Mouse (Mus musculus) neural tube, embryonic 12.5 days (tissue): Measurements from ENCODE around the gene Socs1. TPM values are rescaled to one million over a fixed set of nuclear protein-coding genes. Genes with fewer than 3 reads are reported as not detected.

Experiments
- ATAC-seq: fragments of 200-750 bp; cut with Nextera tagmentation; 2 replicates; pipeline ENCODE4 v1.8.0; 2017; ENCODE audit warnings: low read depth, mild to moderate bottlenecking, moderate TSS enrichment, moderate library complexity; ENCODE audit not compliant: low FRiP score
- H3K27ac ChIP-seq: fragments of 300-500 bp; sonication (generic); 2 replicates; pipeline ENCODE4 v1.5.1; 2016
- H3K27me3 ChIP-seq: fragments of 300-500 bp; sonication (generic); replicated peaks from 2 replicates; pipeline ENCODE4 v1.6.1; 2016; ENCODE audit warnings: mild to moderate bottlenecking
- H3K36me3 ChIP-seq: fragments of 300-500 bp; sonication (generic); 2 replicates; pipeline ENCODE4 v1.6.1; 2016; ENCODE audit warnings: mild to moderate bottlenecking
- H3K4me1 ChIP-seq: fragments of 300-500 bp; sonication (generic); 2 replicates; pipeline ENCODE4 v1.6.1; 2016
- H3K4me2 ChIP-seq: fragments of 300-500 bp; sonication (generic); replicated peaks from 2 replicates; pipeline ENCODE4 v1.6.1; 2016; ENCODE audit warnings: mild to moderate bottlenecking
- H3K4me3 ChIP-seq: fragments of 300-500 bp; sonication (generic); 2 replicates; pipeline ENCODE4 v1.5.1; 2016
- H3K9ac ChIP-seq: fragments of 300-500 bp; sonication (generic); 2 replicates; pipeline ENCODE4 v1.6.1; 2016; ENCODE audit warnings: mild to moderate bottlenecking
- H3K9me3 ChIP-seq: fragments of 300-500 bp; sonication (generic); 2 replicates; pipeline ENCODE4 v1.6.1; 2016; ENCODE audit warnings: mild to moderate bottlenecking
- WGBS: fragments of 180-500 bp; shearing (Covaris S2); methylation state at CpG from one replicate; pipeline ENCODE4 v1.1.7; 2016; 5-methylcytosine and 5-hydroxymethylcytosine counted together
- polyA plus RNA-seq: library from polyadenylated mRNA; unstranded; fragments of >200 nt; fragmentation: Nextera tagmentation; extraction: Ambion mirVana; gene quantifications from 2 replicates; pipeline ENCODE4 v1.2.1, GENCODE M21; 2016

Gene Socs1
- polyA plus RNA-seq, 1 experiment from 2014 or later: 3.6 TPM

DNA sequence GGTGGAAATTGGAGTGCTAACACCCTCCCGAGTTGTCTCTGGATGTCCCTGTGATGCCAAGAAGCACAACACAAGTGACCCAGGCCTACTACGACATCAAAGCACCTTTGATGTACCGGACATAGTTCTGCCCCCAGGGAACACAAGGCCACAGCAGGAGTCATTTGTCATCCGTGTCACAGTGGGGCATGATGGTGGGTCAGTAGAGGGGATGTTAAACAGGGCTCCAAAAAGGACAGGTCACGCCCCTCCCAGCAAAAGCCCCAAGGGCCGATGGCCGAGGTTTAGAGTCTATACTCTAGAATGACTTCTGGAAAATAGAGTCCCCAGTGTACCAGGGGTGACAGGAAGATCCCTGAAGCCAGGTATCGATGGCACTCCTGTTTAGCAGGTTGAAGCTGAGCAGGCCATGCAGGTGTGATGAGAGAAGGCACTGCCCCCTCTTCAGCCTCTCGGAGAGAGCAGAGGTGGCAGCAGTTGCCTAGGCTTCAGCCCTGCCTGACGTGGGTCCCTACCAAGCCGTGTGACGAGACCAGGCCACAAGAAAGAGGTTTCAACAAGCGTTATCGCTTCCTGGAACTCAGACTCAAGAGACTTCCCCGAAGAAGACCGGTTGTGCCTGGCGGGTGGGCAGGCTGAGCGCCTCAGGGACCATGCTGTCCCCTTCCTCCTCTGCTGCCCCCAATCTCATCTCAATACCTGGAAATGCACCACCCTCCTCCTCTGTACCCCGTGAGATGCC, 13.4 kb downstream of the Socs1 start:
- Histone ChIP-seq H3K9ac (no peak overlapping the region), H3K27me3 (no peaks in the 10 kb centered on the region; the same call in 1 of the 2 replicates), H3K4me3 (no peak overlapping the region), H3K27ac (no peak overlapping the region), H3K9me3 (no peaks in the 10 kb centered on the region), H3K36me3 (no peaks in the 10 kb centered on the region), H3K4me2 (no peak overlapping the region), H3K4me1 (no peaks in the 10 kb centered on the region)
- WGBS: 39% methylated on average over 19 of the region's 19 CpGs
- no peak for ATAC-seq

DNA sequence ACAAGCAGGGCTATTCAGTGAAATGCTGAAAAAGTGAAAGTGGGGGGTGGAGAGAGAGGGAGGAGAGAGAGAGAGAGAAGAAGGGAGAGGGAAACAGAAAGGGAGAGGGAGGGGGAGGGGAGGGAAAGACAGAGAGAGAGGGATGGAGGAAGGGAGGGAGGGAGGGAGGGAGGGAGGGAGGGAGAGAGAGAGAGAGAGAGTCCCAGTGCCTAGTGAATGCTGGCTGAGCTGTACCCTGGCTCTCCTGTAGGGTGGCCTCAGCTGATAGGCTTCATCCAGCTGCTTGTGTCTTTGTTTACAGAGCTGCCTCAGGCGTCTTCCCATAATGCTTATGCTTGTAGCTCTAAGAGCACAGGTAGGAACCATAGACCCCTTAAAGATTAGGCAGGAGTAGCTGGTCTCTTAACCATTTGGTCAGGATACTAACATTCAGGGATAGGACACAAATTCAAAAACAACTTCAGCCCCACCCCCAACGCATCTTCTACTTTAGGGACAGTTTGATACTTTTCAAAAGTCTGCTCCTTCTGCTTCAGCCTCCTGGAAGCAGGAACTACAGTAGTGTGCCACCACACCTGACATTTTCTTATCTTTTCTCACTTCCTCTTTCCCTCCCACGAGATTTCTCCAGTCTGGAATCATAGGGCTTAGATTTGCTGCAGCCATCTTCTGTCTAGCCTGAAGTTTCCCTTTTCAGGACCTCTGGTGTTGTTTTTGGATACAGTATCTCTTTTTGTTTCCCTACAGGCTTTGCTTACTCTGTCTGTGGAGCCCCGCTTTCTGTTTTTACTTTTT, 14.6 kb downstream of the Socs1 start:
- no peak overlapping the region for H3K4me2 ChIP-seq
- H3K36me3 ChIP-seq: no peaks in the 10 kb centered on the region
- no peak overlapping the region for H3K27ac ChIP-seq
- H3K9ac ChIP-seq: no peak overlapping the region
- 55% methylated on average over 4 of the region's 4 CpGs for WGBS
- H3K9me3 ChIP-seq: no peaks in the 10 kb centered on the region
- no peaks in the 10 kb centered on the region for H3K4me1 ChIP-seq
- H3K27me3 ChIP-seq: no peaks in the 10 kb centered on the region; the same call in 1 of the 2 replicates
- no peak overlapping the region for H3K4me3 ChIP-seq
- ATAC-seq: no peak

DNA sequence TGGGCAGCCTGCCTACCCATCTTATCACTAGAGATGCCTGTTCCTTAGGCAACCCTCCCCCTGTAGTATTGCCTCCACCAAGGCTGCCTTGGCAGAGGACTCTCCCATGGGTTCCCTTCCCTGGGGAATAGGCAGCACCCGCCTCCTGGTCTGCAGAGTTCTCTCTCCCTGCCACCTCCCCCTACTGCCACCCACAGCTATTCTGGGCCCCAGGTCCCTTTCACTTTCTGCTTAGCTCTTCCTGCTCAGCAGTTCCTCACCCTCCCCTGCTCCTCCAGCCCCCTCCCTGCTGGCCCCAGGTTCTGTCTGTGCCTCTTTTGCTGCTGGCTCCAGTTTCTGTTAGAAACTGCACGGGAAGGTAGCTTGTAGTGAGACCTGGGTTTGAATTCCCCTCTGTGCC, 15.7 kb downstream of the Socs1 start:
- no peak overlapping the region for H3K9ac ChIP-seq
- H3K4me3 ChIP-seq: no peak overlapping the region
- 51% methylated on average over 2 of the region's 2 CpGs for WGBS
- no peaks in the 10 kb centered on the region for H3K36me3 ChIP-seq
- H3K27me3 ChIP-seq: no peaks in the 10 kb centered on the region; the same call in 1 of the 2 replicates
- no peak overlapping the region for H3K4me2 ChIP-seq
- no peaks in the 10 kb centered on the region for H3K4me1 ChIP-seq
- ATAC-seq: no peak
- no peaks in the 10 kb centered on the region for H3K9me3 ChIP-seq
- no peak overlapping the region for H3K27ac ChIP-seq

DNA sequence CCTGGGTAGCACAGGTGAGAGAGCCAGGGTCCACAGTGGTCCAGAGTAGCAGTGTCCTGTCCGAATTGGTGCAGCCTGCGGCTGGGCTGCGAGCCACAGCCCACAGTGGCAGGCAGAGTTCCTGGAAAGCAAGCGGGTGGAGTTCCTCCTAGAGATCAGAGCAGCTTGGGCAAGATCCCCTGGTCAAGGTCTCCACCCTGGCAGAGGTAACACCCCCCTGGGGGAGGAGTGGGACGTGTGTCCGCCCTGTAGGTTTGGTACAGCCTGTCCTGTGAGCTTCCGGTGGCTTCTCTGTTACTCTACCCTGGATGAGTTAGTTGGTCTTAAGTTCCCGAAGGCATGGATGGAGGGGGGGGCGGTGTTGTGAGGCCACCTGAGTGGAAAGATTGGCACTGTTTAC, 16.5 kb downstream of the Socs1 start:
- Histone ChIP-seq H3K36me3 (no peaks in the 10 kb centered on the region), H3K4me1 (no peaks in the 10 kb centered on the region), H3K9me3 (no peaks in the 10 kb centered on the region), H3K4me3 (no peak overlapping the region), H3K4me2 (no peak overlapping the region), H3K27me3 (no peaks in the 10 kb centered on the region; the same call in 1 of the 2 replicates), H3K27ac (no peak overlapping the region), H3K9ac (no peak overlapping the region)
- no peak for ATAC-seq
- WGBS: 63% methylated on average over 9 of the region's 9 CpGs

DNA sequence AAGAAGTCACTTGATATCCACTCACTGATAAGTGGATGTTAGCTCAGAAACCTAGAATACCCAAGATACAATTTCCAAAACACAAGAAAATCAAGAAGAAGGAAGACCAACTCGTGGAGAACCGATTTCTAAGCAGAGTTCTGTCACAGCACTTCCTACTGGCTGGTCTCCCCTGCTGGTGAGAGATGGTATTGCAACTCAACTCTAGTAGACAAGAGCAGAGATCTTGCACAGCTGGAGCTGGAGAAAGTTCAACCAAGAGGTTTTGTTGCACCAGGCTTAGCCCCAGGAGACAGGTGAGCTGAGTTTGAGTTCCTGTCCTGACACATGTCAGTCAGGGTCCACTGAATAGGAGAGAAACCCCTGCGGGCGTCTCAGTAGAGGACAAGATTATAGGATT, 18.2 kb downstream of the Socs1 start:
- no peaks in the 10 kb centered on the region; the same call in 1 of the 2 replicates for H3K27me3 ChIP-seq
- H3K9ac ChIP-seq: no peak overlapping the region
- H3K9me3 ChIP-seq: no peaks in the 10 kb centered on the region
- ATAC-seq: no peak
- no peak overlapping the region for H3K27ac ChIP-seq
- 56% methylated on average over 4 of the region's 4 CpGs for WGBS
- H3K4me1 ChIP-seq: no peaks in the 10 kb centered on the region
- H3K4me3 ChIP-seq: no peak overlapping the region
- H3K36me3 ChIP-seq: no peaks in the 10 kb centered on the region
- no peak overlapping the region for H3K4me2 ChIP-seq

DNA sequence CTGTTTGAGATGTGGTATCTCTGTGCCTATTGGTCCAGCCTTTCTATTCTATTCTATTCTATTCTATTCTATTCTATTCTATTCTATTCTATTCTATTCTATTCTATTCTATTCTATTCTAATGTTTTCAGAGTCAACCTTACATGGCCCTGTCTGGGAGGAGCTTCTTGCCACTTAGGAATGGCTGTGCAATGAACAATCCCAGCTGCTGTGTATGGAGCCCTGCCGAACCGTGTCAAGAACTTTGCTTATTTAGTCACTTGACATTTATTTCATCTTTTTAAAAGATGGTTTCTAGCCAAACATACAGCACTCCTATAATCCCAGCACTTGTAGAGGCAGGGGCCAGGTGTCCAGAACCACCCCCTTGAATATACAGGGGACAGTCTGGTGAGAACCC, 21.0 kb downstream of the Socs1 start:
- Histone ChIP-seq H3K9me3 (no peaks in the 10 kb centered on the region), H3K27me3 (no peaks in the 10 kb centered on the region; the same call in 1 of the 2 replicates), H3K4me1 (peaks cover 5% of the 10 kb centered on the region; the same call in 1 of the 2 replicates), H3K36me3 (no peaks in the 10 kb centered on the region), H3K4me2 (no peak overlapping the region), H3K4me3 (no peak overlapping the region), H3K27ac (no peak overlapping the region), H3K9ac (no peak overlapping the region)
- 70% methylated on average over 2 of the region's 2 CpGs for WGBS
- no peak for ATAC-seq

DNA sequence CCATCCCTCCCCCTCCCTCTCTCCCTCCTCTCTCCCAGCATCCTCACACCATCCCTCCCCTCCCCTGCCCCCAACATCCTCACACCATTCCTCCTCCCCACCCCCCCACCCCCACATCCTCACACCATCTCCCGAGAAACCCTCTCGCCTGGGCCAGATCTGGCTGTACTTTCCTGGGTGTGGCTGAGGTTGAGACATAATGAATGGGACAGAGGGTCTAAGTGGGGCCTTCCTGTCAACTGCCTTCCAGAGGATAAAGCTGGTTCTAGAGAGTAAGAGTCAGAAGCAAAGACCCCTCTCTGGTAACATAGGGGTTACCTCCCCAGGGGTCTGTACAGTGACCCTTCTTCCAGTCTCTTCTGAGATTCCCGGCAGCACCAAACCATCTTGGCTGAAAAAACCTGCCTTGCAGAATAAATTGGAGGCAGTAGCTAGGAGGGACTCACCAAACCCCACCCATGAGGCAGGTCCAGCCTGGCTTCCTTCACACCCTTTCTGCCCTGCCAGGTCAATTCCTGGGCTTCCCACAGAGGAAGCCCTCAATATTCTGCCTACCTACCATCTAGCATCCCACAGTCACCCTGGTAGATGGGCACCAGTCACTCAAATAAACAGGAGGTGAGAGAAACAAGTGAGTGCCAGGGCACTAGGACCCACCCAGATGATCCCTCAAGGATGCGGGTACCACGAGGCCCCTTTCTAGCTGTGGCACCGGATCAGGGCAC, 21.6 kb downstream of the Socs1 start:
- Histone ChIP-seq H3K4me3 (no peak overlapping the region), H3K4me2 (no peak overlapping the region), H3K9ac (no peak overlapping the region), H3K27ac (no peak overlapping the region), H3K9me3 (no peaks in the 10 kb centered on the region), H3K36me3 (no peaks in the 10 kb centered on the region), H3K27me3 (no peaks in the 10 kb centered on the region; the same call in 1 of the 2 replicates), H3K4me1 (peaks cover 5% of the 10 kb centered on the region; the same call in 1 of the 2 replicates)
- 68% methylated on average over 6 of the region's 6 CpGs for WGBS
- ATAC-seq: no peak

DNA sequence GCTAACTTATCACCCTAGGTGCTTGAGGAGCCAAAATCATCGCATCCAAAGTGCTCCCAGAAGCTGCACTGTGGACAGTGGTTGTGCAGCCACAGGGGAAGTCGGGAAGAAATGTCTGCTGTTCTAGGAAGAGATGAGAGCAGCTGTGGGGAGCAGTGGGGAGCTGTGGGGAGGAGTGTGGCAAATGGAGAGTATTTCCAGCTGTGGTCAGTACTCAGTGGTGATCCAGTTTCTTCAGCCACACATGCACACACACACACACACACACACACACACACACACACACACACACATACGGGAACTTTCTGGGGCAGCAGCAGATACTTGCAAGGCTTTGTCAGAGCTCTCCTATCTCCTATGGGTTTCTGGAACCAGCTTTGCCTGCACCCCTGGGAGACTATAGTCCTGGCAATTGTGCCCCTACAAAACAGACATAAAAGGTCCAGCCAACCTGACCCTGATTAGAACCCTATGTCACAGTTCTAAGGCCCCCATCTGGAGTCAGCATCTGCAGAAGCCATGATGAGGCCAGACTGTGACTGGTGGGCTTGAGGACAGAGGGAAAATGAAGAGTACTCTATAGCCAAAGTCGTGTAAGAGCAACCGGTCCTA, 22.7 kb downstream of the Socs1 start:
- Histone ChIP-seq H3K27me3 (no peaks in the 10 kb centered on the region), H3K9ac (no peak overlapping the region), H3K36me3 (no peaks in the 10 kb centered on the region), H3K27ac (no peak overlapping the region), H3K4me2 (no peak overlapping the region), H3K4me3 (no peak overlapping the region), H3K9me3 (no peaks in the 10 kb centered on the region), H3K4me1 (peaks cover 5% of the 10 kb centered on the region; the same call in 1 of the 2 replicates)
- 73% methylated on average over 5 of the region's 5 CpGs for WGBS
- ATAC-seq: no peak

DNA sequence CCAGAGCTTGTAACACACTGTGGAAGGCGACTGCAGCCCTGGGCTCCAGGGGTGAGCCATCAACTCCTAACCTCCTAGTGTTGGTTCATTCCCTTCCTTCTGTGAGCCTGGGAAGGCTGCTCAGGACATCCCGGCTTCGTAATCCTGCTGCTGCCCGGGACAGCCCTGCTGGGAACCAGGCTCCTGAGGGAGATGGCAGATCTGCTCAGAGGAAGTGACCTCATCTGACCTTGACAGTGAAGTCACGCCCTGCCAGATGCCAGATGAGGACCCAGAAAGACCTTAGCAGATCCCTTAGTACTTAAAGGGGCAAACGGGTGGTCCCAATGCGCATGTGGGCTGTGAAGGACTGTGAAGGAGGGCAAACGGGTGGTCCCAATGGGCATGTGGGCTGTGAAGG, 24.2 kb downstream of the Socs1 start:
- WGBS: 70% methylated on average over 8 of the region's 8 CpGs
- no peak for ATAC-seq
- H3K27me3 ChIP-seq: no peaks in the 10 kb centered on the region

DNA sequence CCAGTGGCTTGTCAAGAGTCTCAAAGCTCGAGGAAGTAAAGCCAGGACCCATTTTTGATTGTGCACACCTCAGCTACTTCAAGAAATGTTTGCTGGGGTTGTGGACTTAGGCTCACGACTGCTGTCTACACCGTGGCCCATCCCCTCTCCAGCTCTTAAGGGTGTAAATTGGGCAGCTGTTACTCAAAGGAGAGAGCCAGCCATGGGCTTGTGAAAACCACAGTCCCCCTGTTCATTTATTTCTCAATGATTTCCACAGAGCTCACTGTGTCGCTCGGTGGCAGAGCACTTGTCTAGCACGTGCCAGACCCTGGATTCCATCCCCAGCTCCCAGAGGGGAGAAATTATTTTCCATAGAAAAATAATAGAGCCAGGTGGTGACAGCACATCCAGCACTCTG, 29.2 kb downstream of the Socs1 start:
- H3K9me3 ChIP-seq: no peaks in the 10 kb centered on the region
- no peak overlapping the region for H3K4me3 ChIP-seq
- H3K4me1 ChIP-seq: peaks cover 1% of the 10 kb centered on the region; the same call in 1 of the 2 replicates
- no peak overlapping the region for H3K9ac ChIP-seq
- ATAC-seq: no peak
- H3K36me3 ChIP-seq: no peaks in the 10 kb centered on the region
- no peaks in the 10 kb centered on the region for H3K27me3 ChIP-seq
- no peak overlapping the region for H3K4me2 ChIP-seq
- H3K27ac ChIP-seq: no peak overlapping the region
- WGBS: 72% methylated on average over 6 of the region's 6 CpGs

More for the DNA sequence above, 24.2 kb downstream of the Socs1 start:
- Histone ChIP-seq H3K4me1 (peaks cover 5% of the 10 kb centered on the region; the same call in 1 of the 2 replicates), H3K4me2 (no peak overlapping the region), H3K27ac (no peak overlapping the region), H3K36me3 (no peaks in the 10 kb centered on the region), H3K4me3 (no peak overlapping the region), H3K9ac (no peak overlapping the region), H3K9me3 (no peaks in the 10 kb centered on the region)

DNA sequence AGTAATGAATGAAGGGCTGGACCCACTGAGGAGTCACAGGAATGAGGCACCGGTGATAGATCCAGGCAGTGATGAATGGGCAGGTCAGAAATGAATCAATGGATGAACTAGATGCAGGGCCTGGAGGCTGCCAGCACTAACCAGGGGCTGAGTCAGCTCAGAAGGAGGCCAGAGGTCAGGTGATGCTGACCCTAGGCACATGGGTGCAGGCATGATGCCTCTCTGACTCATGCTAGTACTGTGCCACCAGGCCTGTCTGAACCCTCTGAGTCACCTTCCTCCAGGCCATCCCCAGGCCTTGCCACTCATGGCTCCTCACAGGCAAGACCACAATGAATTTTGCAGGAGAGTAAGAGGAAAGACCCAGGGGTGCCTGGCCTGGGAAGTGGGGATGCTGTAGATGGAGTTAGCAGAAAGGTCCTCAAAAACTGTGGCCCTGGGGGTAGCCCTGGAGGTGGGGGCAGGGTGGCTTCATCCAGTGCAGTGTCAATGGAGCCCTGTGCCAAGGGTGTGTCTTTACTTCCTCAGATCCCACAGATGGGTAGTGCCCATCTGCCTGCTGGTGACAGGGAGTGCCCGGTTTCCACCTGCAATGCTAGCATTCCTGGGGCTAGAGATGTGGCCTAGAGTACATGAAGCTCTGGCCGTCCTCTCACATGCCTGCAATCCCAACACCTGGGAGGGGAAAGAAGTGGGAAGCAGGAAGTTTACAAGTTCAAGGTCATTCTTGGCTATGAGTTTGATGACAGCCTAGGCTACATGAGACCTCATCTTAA, 30.6 kb downstream of the Socs1 start:
- no peak overlapping the region for H3K9ac ChIP-seq
- no peaks in the 10 kb centered on the region for H3K36me3 ChIP-seq
- no peaks in the 10 kb centered on the region for H3K4me1 ChIP-seq
- no peaks in the 10 kb centered on the region for H3K27me3 ChIP-seq
- no peak overlapping the region for H3K4me2 ChIP-seq
- no peak for ATAC-seq
- no peaks in the 10 kb centered on the region for H3K9me3 ChIP-seq
- 94% methylated on average over 3 of the region's 3 CpGs for WGBS
- H3K27ac ChIP-seq: no peak overlapping the region
- H3K4me3 ChIP-seq: no peak overlapping the region
